Mouse (Mus musculus) T-helper 17 cell (primary cell): ENCODE results near the gene Lrrc7.
"Not testable (repeated sequence)": the region's sequence is repeated elsewhere in the genome, so short reads cannot be mapped to it uniquely, and the experiment has no call there.

Experiments
- in situ Hi-C, 2 experiments: fragments of 300-600 bp; cut with MboI, MseI; formaldehyde crosslinking; loops; 1 replicate in 1 of 2; 2 replicates in 1 of 2; pipeline ENCODE4 v1.15.1; 2025; ENCODE audit warnings: high pct_unique_total_duplicates in 2 of 2

Gene Lrrc7

GRCm38 (mm10) chr3:158168454-158168853, 393.6 kb downstream of the Lrrc7 start:
- in situ Hi-C loops, result no loop called here

GRCm38 (mm10) chr3:158165004-158165403, 397.0 kb downstream of the Lrrc7 start:
- in situ Hi-C loops, result no loop called here

GRCm38 (mm10) chr3:158164452-158164851, 397.6 kb downstream of the Lrrc7 start:
- in situ Hi-C loops, result no loop called here

GRCm38 (mm10) chr3:158163127-158163526, 398.9 kb downstream of the Lrrc7 start:
- in situ Hi-C loops, result no loop called here

- in situ Hi-C loops, result no loop called here
Observed at GRCm38 (mm10) chr3:158161924-158162490, 400.0 kb downstream of the Lrrc7 start.

GRCm38 (mm10) chr3:158155515-158156286, 406.3 kb downstream of the Lrrc7 start:
- in situ Hi-C loops, result no loop called here

- in situ Hi-C loops, result no loop called here
Observed at GRCm38 (mm10) chr3:158154134-158154533, 407.9 kb downstream of the Lrrc7 start.

GRCm38 (mm10) chr3:158148998-158149397, 413.0 kb downstream of the Lrrc7 start:
- in situ Hi-C loops, result no loop called here

GRCm38 (mm10) chr3:158140629-158141028, 421.4 kb downstream of the Lrrc7 start:
- in situ Hi-C loops, result no loop called here

GRCm38 (mm10) chr3:158137796-158138195, 424.2 kb downstream of the Lrrc7 start:
- in situ Hi-C loops, result no loop called here

- in situ Hi-C loops, result no loop called here
Observed at GRCm38 (mm10) chr3:158131672-158132071, 430.3 kb downstream of the Lrrc7 start.

- in situ Hi-C loops, result no loop called here
Observed at GRCm38 (mm10) chr3:158131233-158131632, 430.8 kb downstream of the Lrrc7 start.

GRCm38 (mm10) chr3:158122899-158123298, 439.1 kb downstream of the Lrrc7 start:
- in situ Hi-C loops, result loop anchor here in 1 of 2 experiments (10.0 kb wide), 1 partner anchor 1562 kb away; no protein-coding TSS in a partner anchor

GRCm38 (mm10) chr3:158105260-158105659, 456.8 kb downstream of the Lrrc7 start:
- in situ Hi-C loops, result no loop called here

GRCm38 (mm10) chr3:158103467-158103866, 458.6 kb downstream of the Lrrc7 start:
- in situ Hi-C loops, result no loop called here

GRCm38 (mm10) chr3:158102530-158102929, 459.5 kb downstream of the Lrrc7 start:
- in situ Hi-C loops, result not testable (repeated sequence)

GRCm38 (mm10) chr3:158102043-158102442, 460.0 kb downstream of the Lrrc7 start:
- in situ Hi-C loops, result not testable (repeated sequence)

GRCm38 (mm10) chr3:158093919-158094318, 468.1 kb downstream of the Lrrc7 start:
- in situ Hi-C loops, result no loop called here

GRCm38 (mm10) chr3:158091601-158092000, 470.4 kb downstream of the Lrrc7 start:
- in situ Hi-C loops, result no loop called here

GRCm38 (mm10) chr3:158077828-158078227, 484.2 kb downstream of the Lrrc7 start:
- in situ Hi-C loops, result loop anchor here in 1 of 2 experiments (10.0 kb wide), 1 partner anchor 213 kb away; no protein-coding TSS in a partner anchor

- in situ Hi-C loops, result loop anchor here in 1 of 2 experiments (10.0 kb wide), 1 partner anchor 213 kb away; no protein-coding TSS in a partner anchor
Observed at GRCm38 (mm10) chr3:158077380-158077772, 484.6 kb downstream of the Lrrc7 start.

GRCm38 (mm10) chr3:158076685-158077379, 485.2 kb downstream of the Lrrc7 start:
- in situ Hi-C loops, result loop anchor here in 1 of 2 experiments (10.0 kb wide), 1 partner anchor 212 kb away; no protein-coding TSS in a partner anchor
